Mouse (Mus musculus) spleen, adult 2 months (tissue): ENCODE measurements around the gene Tspan2. TPM values are rescaled to one million over a fixed set of nuclear protein-coding genes. Genes with fewer than 3 reads are reported as not detected.
A peak's percentile ranks its signal among the peaks of the same experiment; 100 is the strongest.

Source experiments
- DNase-seq, 2 experiments: peaks; one replicate each; pipeline versions ENCODE4 v3.0.0 to v3.0.0-alpha.2; 2012 to 2021; ENCODE audit warnings: low spot score in 2 of 2, low read depth in 1 of 2
- H3K27ac ChIP-seq: fragments of 200-500 bp; 2 replicates; pipeline ENCODE4 v1.5.1; 2012; ENCODE audit warnings: low read length, inconsistent platforms; ENCODE audit not compliant: insufficient read depth
- H3K27me3 ChIP-seq: fragments of 200-500 bp; 2 replicates; pipeline ENCODE4 v1.6.1; 2012; ENCODE audit warnings: mild to moderate bottlenecking, moderate library complexity, low read length, inconsistent platforms; ENCODE audit not compliant: control insufficient read depth, insufficient read depth
- H3K36me3 ChIP-seq: fragments of 200-500 bp; 2 replicates; pipeline ENCODE4 v1.6.1; 2012; ENCODE audit warnings: mild to moderate bottlenecking, low read length, inconsistent platforms; ENCODE audit not compliant: control insufficient read depth, insufficient read depth
- H3K4me1 ChIP-seq: fragments of 200-500 bp; 2 replicates; pipeline ENCODE4 v1.6.1; 2011; ENCODE audit warnings: inconsistent platforms; ENCODE audit not compliant: control insufficient read depth, insufficient read depth, insufficient read length
- H3K4me3 ChIP-seq: fragments of 200-500 bp; 2 replicates; pipeline ENCODE4 v1.5.1; 2011; ENCODE audit warnings: mild to moderate bottlenecking, inconsistent platforms; ENCODE audit not compliant: insufficient read depth, insufficient read length; ENCODE audit errors: extremely low read depth
- CTCF ChIP-seq: fragments of 200-500 bp; IDR thresholded peaks from 2 replicates; pipeline ENCODE4 v1.5.1; 2011; ENCODE audit warnings: mild to moderate bottlenecking, inconsistent platforms; ENCODE audit not compliant: insufficient read depth, insufficient read length, insufficient replicate concordance; ENCODE audit errors: extremely low read depth
- POLR2A ChIP-seq: fragments of 200-500 bp; IDR thresholded peaks from 2 replicates; pipeline ENCODE4 v1.6.1; 2011; ENCODE audit warnings: low read depth, low read length, inconsistent platforms
- WGBS: fragments of 180-500 bp; shearing (Covaris S2); methylation state at CpG from one replicate; pipeline ENCODE4 v1.1.7; 2018; 5-methylcytosine and 5-hydroxymethylcytosine counted together
- polyA plus RNA-seq: library from polyadenylated mRNA; depleted of rRNA; stranded (reverse); fragments of >200 nt; gene quantifications from 2 replicates; pipeline ENCODE4 v1.2.3, GENCODE M21; 2012

The Tspan2 gene
- polyA plus RNA-seq, 1 experiment, result 1.5 TPM

DNA sequence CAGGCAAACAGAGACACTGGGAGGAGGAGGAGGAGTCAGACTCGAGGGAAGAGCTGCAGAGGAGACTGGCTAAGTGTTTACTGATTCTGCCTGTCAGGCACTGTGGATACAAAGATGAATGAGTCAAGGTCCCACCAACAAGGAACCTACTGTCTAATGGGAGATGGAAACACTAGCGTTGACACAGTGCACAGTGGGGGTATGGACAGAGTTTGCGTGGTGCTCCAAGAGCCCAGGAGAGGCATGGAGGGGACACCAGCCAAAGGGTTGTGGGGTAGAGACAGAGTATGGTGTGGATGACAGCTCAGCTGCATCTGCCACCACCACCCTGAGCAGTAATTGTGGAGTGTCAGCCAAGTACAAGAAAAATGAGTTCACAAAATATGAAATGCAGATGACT, 28.1 kb downstream of the Tspan2 start:
- no peaks in the 10 kb centered on the region for H3K27me3 ChIP-seq
- H3K4me3 ChIP-seq, result no peak overlapping the region
- DNase-seq, result no peak
- H3K27ac ChIP-seq, result no peak overlapping the region
- H3K4me1 ChIP-seq, result no peaks in the 10 kb centered on the region
- TF ChIP-seq CTCF, result no peak
- no peak for TF ChIP-seq POLR2A
- 95% methylated on average over 3 of the region's 3 CpGs for WGBS
- H3K36me3 ChIP-seq, result peaks cover 6% of the 10 kb centered on the region

DNA sequence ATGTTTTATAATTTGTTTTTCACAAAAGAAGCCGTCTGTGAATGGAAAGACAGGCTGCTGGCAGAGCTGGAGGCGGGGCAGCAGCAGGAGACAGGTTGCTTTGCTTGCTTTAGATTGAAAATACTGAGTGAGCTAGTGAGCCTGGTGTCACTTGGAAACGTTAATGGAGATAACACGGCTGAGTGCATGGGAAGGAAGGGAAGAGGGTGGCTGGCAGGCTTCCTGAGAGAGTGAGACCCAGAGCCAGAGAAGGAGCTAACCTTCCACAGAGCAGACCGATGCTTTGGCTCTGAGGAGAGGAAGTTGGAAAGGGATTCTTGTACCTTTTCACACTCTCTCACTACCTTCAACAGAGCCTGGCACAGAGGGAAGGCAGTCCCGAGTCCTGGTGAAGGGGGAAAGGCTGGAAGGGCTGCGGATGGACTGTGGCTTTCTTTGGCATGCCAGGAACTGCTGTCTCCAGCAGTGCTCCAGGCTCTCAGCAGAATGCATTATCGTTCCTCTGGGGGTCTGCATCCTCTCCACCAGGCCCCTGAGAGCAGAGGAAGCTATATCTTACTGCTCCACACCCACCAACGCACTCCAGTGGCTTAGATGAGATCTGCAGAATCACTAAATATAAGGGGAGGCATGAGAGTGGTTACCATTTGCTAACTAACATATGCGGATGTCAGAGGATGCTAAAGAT, 29.5 kb downstream of the Tspan2 start:
- Histone ChIP-seq H3K4me3 (no peak overlapping the region), H3K27ac (no peak overlapping the region), H3K4me1 (no peaks in the 10 kb centered on the region), H3K27me3 (no peaks in the 10 kb centered on the region), H3K36me3 (peaks cover 5% of the 10 kb centered on the region)
- WGBS, result 78% methylated on average over 10 of the region's 10 CpGs
- no peak for DNase-seq
- no peak for TF ChIP-seq CTCF
- TF ChIP-seq POLR2A, result no peak

DNA sequence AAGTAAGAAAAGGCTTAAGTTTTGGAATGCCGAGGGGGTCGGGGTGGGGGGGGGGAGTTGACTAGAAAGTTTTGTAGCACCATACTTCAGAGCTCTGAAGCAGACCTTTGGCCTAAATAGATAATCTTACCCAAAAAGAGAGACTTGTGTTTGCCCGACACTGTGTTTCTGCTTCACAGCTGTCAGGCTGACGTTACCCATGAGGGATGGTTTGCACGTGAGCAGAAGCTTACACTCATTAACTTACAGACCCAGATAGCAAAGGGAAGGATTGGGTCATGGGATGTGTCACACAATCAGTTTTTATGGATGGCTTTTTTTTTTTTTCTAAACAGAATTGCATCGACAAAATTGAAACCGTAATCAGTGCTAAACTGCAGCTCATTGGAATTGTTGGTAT, 30.5 kb downstream of the Tspan2 start:
- H3K4me3 ChIP-seq, result no peak overlapping the region
- WGBS, result 90% methylated on average over 7 of the region's 7 CpGs
- H3K27ac ChIP-seq, result no peak overlapping the region
- DNase-seq, result no peak
- H3K27me3 ChIP-seq, result no peaks in the 10 kb centered on the region
- TF ChIP-seq CTCF (no peak), POLR2A (no peak)
- no peaks in the 10 kb centered on the region for H3K4me1 ChIP-seq
- peaks cover 5% of the 10 kb centered on the region for H3K36me3 ChIP-seq

DNA sequence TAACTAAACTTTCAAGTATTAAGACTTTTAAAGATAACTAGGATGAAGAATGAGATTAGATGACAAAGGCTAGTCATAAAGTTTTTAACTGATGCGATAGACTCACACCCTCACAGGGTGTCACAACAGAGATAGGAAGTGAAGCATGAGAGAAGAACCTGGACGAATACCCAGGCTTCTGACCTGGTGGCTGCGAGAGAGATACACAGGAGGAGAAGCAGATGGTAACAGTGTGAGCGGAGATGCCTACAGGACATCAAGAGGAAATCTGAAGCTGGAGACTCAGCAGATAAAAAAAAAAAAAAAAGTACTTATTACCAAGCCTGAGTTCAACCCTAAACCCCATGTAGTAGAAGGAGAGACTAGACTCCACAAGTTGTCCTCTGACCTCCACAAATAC, 38.7 kb downstream of the Tspan2 start:
- TF ChIP-seq CTCF (no peak), POLR2A (no peak)
- Histone ChIP-seq H3K36me3 (no peaks in the 10 kb centered on the region), H3K4me1 (no peaks in the 10 kb centered on the region), H3K4me3 (no peak overlapping the region), H3K27ac (no peak overlapping the region), H3K27me3 (no peaks in the 10 kb centered on the region)
- WGBS, result 85% methylated on average over 4 of the region's 4 CpGs
- DNase-seq, result no peak

DNA sequence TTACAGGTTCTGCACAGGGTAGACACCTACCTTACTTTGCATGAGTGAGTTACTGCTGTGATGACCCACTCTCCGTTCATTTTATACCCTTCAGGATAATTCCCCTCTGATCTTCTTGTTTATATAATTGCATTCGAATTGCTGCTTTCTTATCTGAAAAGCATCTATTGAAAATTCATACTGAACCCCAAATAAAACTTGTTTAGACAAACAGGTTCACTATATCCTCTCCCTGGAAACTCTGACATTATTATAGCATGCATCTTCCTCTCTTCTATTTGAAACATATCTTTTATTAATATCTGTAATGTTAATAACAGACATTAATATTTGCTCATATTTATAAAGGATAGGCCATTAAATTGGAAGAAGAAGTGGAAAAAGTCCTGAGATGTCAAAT, 48.3 kb downstream of the Tspan2 start, which contains the start of gene Tshb:
TSS of gene Tshb (minus strand) at position 101 of the 400 bp plus-strand sequence.
- TF ChIP-seq CTCF (no peak), POLR2A (no peak)
- WGBS, result 80% methylated on average over 2 of the region's 2 CpGs

DNA sequence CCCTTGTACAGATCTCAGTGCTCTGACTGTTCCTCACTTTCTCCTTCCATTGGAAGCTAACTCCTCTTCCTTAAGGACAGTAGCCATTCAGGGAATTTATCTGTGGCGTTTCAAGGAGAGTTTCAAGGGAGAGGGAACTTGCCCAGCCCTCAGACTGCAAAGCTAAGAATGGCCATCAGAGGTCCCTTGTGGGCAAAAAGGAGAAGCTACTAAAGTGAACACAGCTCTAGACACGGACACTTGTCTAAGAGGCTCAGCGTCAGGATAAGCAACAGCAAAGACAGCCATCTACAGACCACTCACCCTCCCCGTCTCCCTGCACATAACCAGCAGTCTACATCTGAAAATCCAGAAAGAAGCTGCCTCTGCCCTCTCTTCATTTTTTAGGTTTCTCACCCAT, 53.0 kb downstream of the Tspan2 start:
- no peaks in the 10 kb centered on the region; the same call in 1 of the 2 replicates for H3K4me1 ChIP-seq
- no peak overlapping the region for H3K27ac ChIP-seq
- no peak overlapping the region for H3K4me3 ChIP-seq
- no peaks in the 10 kb centered on the region for H3K27me3 ChIP-seq
- DNase-seq, result no peak
- TF ChIP-seq CTCF, result peak; percentile 3; the same call in 1 of the 2 replicates
- TF ChIP-seq POLR2A, result no peak
- no peaks in the 10 kb centered on the region for H3K36me3 ChIP-seq
- 15% methylated on average over 4 of the region's 4 CpGs for WGBS

More for the DNA sequence above, 48.3 kb downstream of the Tspan2 start, which contains the start of gene Tshb:
- no peaks in the 10 kb centered on the region for H3K36me3 ChIP-seq
- DNase-seq, result no peak
- no peak within 1 kb of the TSS for H3K4me3 ChIP-seq
- no peak within 1 kb of the TSS for H3K27ac ChIP-seq
- H3K4me1 ChIP-seq, result no peaks in the 10 kb centered on the region; the same call in 1 of the 2 replicates
- H3K27me3 ChIP-seq, result no peaks in the 10 kb centered on the region

DNA sequence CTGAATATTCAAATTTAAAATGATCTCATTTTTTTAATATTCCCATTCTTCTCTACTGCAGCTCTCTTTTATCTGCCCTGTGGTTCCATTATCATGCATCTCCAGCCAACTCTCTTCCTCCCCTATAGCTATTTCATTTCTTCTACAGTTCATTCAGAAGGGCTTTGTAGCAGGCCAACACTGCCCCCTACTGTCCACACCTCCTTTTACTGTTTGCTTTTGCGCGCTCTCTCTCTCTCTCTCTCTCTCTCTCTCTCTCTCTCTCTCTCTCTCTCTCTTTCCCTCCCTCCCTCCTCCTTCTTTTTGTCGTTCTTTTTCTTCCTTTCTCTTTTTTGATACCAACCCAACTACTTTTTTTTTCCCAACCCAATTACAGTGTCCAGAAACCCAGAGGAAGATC, 69.6 kb downstream of the Tspan2 start:
- TF ChIP-seq CTCF (peak; percentile 64; the same call in 1 of the 2 replicates), POLR2A (no peak)
- Histone ChIP-seq H3K4me1 (no peaks in the 10 kb centered on the region), H3K27me3 (no peaks in the 10 kb centered on the region), H3K4me3 (no peak overlapping the region), H3K36me3 (no peaks in the 10 kb centered on the region), H3K27ac (no peak overlapping the region)
- DNase-seq, result peak; percentile 65 to 76
- WGBS, result 2% methylated on average over 3 of the region's 3 CpGs
